Mouse (Mus musculus) G1E (cell line): ENCODE measurements around the gene Slc22a15. TPM values are rescaled to one million over a fixed set of nuclear protein-coding genes. Genes with fewer than 3 reads are reported as not detected.

ENCODE experiments used
- ATAC-seq: 2 replicates; pipeline ENCODE4 v1.8.0; 2016; ENCODE audit warnings: mild to moderate bottlenecking; ENCODE audit not compliant: insufficient number of reproducible peaks, poor library complexity, low FRiP score, severe bottlenecking; ENCODE audit errors: extremely low read depth
- DNase-seq: peaks from one replicate; pipeline ENCODE4 v3.0.0; 2012; ENCODE audit warnings: low spot score
- H3K27me3 ChIP-seq: 2 replicates; pipeline ENCODE4 v1.6.1; 2012; ENCODE audit warnings: mild to moderate bottlenecking, low read length, inconsistent platforms; ENCODE audit not compliant: insufficient read depth
- H3K36me3 ChIP-seq: replicated peaks from 2 replicates; pipeline ENCODE3; 2012; ENCODE audit warnings: mild to moderate bottlenecking, inconsistent platforms
- H3K4me1 ChIP-seq: 2 replicates; pipeline ENCODE4 v1.6.1; 2012; ENCODE audit warnings: low read depth, low read length, inconsistent platforms, mixed read lengths; ENCODE audit not compliant: insufficient read depth
- H3K4me3 ChIP-seq: 2 replicates; pipeline ENCODE4 v1.5.1; 2012; ENCODE audit warnings: low read depth, mild to moderate bottlenecking, inconsistent platforms, low read length, moderate library complexity, mixed read lengths
- H3K9me3 ChIP-seq: replicated peaks from 2 replicates; pipeline ENCODE4 v1.6.1; 2012; ENCODE audit warnings: inconsistent platforms
- CTCF ChIP-seq: IDR thresholded peaks from 2 replicates; pipeline ENCODE4 v1.5.1; 2012; ENCODE audit warnings: low read depth, low read length, inconsistent platforms, mixed read lengths
- GATA2 ChIP-seq: IDR thresholded peaks from 2 replicates; pipeline ENCODE4 v1.6.1; 2012; ENCODE audit warnings: low read depth, low read length, inconsistent platforms, borderline replicate concordance
- polyA plus RNA-seq: library from polyadenylated mRNA; stranded (reverse); fragments of >175 nt; gene quantifications from 2 replicates; pipeline ENCODE4 v1.2.3, GENCODE M21; 2012
- total RNA-seq, 2 experiments: library from RNA; stranded (forward) in 1 of 2; stranded (reverse) in 1 of 2; fragments of 200-1000 nt in 1 of 2; fragments of >200 nt in 1 of 2; fragmentation: Nextera tagmentation in 1 of 2; gene quantifications; 2 replicates each; pipeline ENCODE4 v1.2.3; 2014 to 2017

Gene Slc22a15
- total and polyA plus RNA-seq, 3 experiments: 0.33 TPM; not detected in 2

DNA sequence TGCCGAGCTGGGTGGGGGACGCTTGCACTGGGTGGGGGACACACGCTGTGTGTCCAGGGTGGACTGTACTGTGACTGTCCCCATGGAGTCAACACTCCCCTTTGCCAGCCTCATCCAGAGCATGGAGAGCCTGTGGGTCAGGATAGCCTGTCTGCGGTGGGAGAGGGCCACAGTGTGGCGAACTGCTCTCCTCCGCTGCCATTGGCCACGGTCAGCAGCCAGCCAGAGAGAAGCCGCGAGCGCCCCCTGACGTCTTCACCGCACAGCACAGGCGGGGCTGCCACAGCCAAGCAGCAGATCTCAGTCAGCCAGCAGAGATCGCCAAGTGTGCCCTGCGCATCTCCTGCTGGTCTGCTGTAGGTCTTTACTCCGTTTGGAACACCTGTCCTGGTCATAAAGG, 118.1 kb downstream of the Slc22a15 start:
- ATAC-seq (no peak), DNase-seq (peak; percentile 27)
- no peaks in the 10 kb centered on the region; the same call in 1 of the 2 replicates for H3K27me3 ChIP-seq
- no peaks in the 10 kb centered on the region for H3K36me3 ChIP-seq
- no peak overlapping the region for H3K4me3 ChIP-seq
- H3K4me1 ChIP-seq: no peaks in the 10 kb centered on the region
- H3K9me3 ChIP-seq: no peaks in the 10 kb centered on the region
- peak; percentile 36; the same call in 1 of the 2 replicates for TF ChIP-seq CTCF
- TF ChIP-seq GATA2: no peak

Other genes starting within 250 kb of the Slc22a15 start
- not detected in 2 replicates for gene Mab21l3, start 75.5 kb downstream of the Slc22a15 start, total RNA-seq (2014; fragmentation: Nextera tagmentation)
- gene Mab21l3, start 75.5 kb downstream of the Slc22a15 start, total RNA-seq (2017): 0.05 TPM in 1 of 2 replicates, not detected in the other
- not detected in 2 replicates for gene Mab21l3, start 75.5 kb downstream of the Slc22a15 start, polyA plus RNA-seq
- gene Nhlh2, start 85.6 kb upstream of the Slc22a15 start, total RNA-seq (2014; fragmentation: Nextera tagmentation): not detected in 2 replicates
- under 0.01 and 0.06 TPM in 2 replicates for gene Nhlh2, start 85.6 kb upstream of the Slc22a15 start, total RNA-seq (2017)
- gene Nhlh2, start 85.6 kb upstream of the Slc22a15 start, polyA plus RNA-seq: not detected in 2 replicates
- gene Casq2, start 162.0 kb upstream of the Slc22a15 start, total RNA-seq (2014; fragmentation: Nextera tagmentation): not detected in 2 replicates
- 0.11 TPM in 1 of 2 replicates, not detected in the other for gene Casq2, start 162.0 kb upstream of the Slc22a15 start, total RNA-seq (2017)
- not detected in 2 replicates for gene Casq2, start 162.0 kb upstream of the Slc22a15 start, polyA plus RNA-seq